Mouse (Mus musculus): ENCODE data around the gene Tlcd1.
A peak's percentile ranks its signal among the peaks of the same experiment; 100 is the strongest.
"Not testable (repeated sequence)": the region's sequence is repeated elsewhere in the genome, so short reads cannot be mapped to it uniquely, and the experiment has no call there.

The Tlcd1 gene

DNA sequence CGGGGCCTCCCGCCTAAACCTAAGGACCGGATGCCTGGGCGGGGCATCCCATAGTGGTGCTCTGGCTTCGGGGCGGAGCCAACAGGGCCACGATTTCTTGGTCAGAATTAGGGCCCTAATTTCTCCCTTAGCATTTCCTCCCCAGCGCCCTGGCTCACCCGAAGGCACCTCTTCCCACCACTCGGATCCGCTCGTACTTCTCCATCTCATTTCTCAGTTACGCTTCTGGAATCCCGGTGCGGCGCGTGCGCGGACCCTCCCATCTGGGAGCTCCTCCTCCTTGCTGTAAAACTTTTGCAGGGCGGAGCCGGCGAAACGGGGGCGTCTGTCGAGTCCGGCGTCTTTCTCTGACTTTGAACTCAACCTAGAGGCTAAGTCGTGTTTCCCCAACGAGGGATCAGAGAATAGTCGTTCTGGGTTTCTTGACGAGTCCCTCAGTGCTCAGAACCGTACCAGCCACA lies at the start of gene Tlcd1, which contains the start of gene Nek8:
Gene Tlcd1, plus strand, starts transcription at position 310 of the 461 bp plus-strand sequence.
Gene Nek8, minus strand, starts transcription at position 274 of the 461 bp plus-strand sequence.
- DNase-seq = peak; percentile 85

DNA sequence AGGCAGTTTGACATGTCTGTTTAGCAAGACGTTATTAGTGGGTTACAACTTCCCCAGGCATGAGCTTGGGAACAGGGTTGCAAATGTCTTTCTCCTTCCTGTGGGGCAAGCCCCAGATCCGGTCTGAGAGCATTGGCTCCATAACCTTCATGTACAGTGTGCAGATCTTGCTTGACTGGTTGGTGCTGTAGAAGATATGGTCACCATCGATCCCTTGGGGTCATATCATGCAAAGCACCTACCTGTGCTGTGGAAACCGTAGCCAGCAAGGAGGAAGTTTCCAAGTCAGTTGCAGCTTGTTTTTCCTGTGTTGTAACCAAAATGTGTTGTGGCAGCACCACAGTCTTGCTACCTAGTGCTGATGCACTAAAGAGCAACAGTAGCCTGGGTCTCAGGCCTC lies 49.8 kb upstream of the Tlcd1 start:
- DNase-seq = no peak

DNA sequence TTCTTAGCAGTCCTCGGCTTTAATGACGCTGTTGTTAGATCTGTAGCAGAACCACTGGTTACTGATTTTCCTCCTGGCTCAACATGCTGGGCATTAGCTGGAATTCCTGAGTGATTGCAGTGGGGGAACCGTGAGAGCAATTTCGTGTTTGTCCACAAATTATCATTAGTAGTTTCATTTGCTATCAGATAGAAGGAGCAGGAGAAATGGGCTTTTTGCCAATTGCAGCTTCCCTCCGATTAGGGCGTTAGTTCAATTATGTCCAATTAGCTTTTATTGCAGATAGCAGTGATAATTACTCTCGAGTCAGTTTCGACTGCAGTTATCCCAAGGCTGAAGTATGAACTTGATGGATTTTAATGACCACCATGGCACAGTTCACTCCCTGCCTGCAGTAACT lies 47.1 kb upstream of the Tlcd1 start:
- no peak for DNase-seq

- DNase-seq = no peak
Observed at GRCm38 (mm10) chr11:78133915-78134314, 42.6 kb upstream of the Tlcd1 start.

DNA sequence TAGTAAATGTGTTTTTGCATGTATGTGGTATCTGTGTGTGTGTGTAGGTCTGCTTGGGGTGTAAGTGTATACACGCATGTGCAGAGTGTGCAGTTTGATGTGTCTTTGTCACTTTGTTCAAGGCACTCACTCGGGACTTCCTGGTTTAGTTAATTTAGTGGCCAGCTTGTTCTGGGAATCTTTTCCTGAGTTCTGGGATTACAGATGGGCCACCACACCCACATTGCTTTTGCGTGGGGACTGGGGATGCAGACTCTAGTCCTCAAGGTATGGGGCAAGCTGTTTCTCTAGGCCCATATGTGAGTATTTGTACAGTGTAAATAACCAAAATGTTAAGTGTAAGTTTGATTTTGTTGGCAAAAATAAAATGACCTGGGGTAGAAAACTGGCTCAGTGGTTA lies 42.2 kb upstream of the Tlcd1 start:
- DNase-seq = no peak

DNA sequence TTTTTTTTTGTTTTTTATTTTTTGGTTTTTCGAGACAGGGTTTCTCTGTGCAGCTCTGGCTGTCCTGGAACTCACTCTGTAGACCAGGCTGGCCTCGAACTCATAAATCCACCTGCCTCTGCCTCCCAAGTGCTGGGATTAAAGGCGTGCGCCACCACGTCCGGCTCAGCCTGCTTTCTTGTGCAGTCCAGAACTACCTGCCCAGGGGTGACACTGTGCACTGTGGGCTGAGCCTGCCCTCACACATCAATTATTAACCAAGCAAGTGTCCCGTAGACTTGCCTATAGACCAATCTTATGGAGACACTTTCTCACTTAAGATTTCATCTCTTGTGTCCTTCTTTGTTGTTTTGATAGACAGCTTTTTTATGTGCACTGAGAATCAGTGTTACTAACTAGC lies 41.2 kb upstream of the Tlcd1 start:
- not testable (repeated sequence) for DNase-seq

GRCm38 (mm10) chr11:78136132-78136531 lies 40.4 kb upstream of the Tlcd1 start:
- DNase-seq = no peak

- DNase-seq = no peak
Observed at GRCm38 (mm10) chr11:78137584-78137983, 38.9 kb upstream of the Tlcd1 start.

- no peak for DNase-seq
Observed at GRCm38 (mm10) chr11:78138023-78138422, 38.5 kb upstream of the Tlcd1 start.

- DNase-seq = no peak
Observed at GRCm38 (mm10) chr11:78140665-78141064, 35.8 kb upstream of the Tlcd1 start.

- no peak for DNase-seq
Observed at GRCm38 (mm10) chr11:78143520-78143919, 33.0 kb upstream of the Tlcd1 start.

GRCm38 (mm10) chr11:78146168-78146567 lies 30.3 kb upstream of the Tlcd1 start:
- no peak for DNase-seq

- no peak for DNase-seq
Observed at GRCm38 (mm10) chr11:78146707-78147543, 29.6 kb upstream of the Tlcd1 start.

- DNase-seq = no peak
Observed at GRCm38 (mm10) chr11:78151161-78151560, 25.4 kb upstream of the Tlcd1 start.

DNA sequence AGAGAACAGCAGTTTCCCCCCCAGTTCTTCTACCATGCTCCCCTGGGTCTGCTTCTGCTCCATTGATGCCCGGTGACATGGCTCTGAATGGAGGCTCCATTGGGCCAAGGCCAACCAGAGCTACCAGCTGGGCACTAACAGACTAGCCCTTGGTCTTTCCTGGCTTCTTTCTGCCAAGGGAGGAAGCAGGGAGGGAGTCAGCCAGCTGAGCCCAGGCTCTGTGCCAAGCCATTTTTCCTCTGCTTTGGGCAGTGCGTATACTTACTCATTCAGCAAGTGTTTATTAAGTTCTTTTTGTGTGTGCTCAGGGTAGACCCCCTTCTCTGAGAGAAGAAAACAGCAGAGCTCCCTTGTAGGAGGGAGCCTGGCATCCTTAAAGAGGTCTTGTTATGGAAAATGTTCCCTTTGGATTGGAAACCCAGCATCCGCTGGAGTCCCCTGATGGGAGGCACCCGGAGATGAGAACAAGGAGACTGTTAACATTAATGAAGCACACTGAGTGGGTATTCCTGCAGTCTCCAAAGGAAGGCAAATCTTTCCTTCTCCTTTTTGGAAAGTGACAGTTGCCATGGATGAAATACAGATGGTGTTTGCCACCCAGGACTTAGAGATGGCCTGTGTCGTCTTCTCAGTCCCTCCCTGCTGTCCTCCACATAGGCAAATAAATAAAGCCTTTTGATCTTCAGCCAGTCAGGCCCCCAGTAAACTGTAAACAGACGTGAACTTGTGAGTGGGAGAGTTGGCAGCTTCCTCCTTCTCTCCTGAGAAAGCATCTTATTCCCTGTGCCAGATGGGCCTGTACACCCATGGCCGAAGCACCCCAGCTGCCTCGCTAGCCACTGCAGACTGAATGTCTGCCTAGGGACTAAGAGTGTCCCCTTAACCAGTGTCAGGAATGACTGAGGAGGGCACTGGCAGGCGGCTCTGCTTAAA lies 23.9 kb upstream of the Tlcd1 start:
- peak; percentile 90 for DNase-seq

DNA sequence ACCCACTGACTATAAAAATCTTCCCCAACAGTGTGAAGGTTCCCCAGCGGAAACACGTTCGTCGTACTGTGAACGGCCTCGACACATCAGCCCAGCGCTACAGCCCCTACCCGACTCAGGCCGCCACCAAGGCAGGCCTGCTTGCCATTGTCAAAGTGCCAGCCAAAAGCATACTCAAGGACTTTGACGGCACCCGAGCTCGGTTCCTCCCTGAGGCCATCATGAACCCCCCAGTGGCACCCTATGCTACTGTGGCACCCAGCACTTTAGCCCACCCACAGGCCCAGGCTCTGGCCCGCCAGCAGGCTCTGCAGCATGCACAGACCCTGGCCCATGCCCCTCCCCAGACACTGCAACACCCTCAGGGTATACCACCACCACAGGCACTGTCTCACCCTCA lies 22.7 kb upstream of the Tlcd1 start:
- no peak for DNase-seq

DNA sequence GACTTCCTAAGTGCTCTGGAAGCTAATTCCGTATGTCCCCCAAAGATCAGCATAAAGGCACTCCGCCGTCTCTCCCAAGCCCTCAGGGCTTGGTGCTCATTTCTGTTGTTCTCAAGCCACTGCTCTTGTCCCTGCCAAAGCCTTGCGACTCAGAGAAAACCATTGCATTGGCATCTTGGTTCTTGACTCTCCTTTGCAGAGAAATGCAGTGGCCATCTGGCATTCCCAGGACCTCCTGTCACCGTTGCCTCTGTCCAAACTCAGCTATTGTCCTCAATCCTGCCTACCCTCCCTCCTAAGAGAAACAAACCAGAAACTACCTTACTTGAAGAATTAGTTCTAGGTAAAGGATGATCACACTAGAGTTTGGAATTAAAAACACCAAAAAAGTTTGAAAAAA lies 20.8 kb upstream of the Tlcd1 start:
- no peak for DNase-seq

DNA sequence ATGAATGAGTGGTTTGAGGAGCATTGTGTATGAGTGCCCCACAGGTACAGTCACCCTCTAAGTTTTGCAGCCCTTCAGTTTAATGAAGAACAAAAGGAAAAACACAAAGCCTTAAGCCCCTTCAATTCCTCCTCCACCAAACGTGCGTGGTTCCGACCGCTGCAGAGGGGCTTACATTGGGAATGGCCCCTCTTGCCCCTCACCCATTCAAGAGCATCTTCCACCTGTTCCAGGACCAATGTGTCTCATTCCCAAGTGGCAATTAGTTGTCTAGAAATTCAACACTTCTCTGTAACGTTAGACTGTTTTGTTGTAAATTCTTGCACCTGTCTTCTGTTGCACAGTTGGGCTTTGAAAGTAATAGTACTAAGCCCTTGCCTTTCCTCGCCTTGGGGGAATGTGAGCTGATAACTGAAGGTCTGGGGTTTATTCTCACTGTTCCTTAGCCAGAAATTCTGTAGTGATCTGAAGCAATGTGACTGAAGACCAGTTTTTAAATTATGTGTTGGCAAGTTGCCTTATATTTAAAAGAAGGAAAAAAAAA lies 20.3 kb upstream of the Tlcd1 start:
- DNase-seq = no peak

- DNase-seq = peak; percentile 91
Observed at GRCm38 (mm10) chr11:78159096-78159495, 17.4 kb upstream of the Tlcd1 start.

- DNase-seq = no peak
Observed at GRCm38 (mm10) chr11:78159557-78159956, 17.0 kb upstream of the Tlcd1 start.

DNA sequence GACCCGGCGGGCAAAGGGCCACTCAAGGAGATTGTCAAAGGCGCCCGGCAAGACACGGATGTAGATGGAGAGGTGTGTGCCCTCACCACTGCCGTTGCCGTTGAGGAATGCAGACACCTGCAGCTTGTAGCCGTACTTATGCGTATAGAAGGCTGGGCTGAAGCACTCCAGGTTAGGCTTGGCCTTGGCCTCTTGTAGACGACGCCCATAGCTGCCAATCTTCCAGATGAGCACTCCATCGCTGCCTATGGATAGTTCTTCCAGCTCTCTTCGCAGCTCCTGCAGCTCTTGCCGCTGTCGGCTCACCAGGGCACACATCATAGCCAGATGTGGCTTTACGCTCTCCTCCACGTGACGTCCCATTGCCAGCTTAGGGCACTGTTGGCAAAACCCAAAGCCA lies 16.3 kb upstream of the Tlcd1 start:
- no peak for DNase-seq

DNA sequence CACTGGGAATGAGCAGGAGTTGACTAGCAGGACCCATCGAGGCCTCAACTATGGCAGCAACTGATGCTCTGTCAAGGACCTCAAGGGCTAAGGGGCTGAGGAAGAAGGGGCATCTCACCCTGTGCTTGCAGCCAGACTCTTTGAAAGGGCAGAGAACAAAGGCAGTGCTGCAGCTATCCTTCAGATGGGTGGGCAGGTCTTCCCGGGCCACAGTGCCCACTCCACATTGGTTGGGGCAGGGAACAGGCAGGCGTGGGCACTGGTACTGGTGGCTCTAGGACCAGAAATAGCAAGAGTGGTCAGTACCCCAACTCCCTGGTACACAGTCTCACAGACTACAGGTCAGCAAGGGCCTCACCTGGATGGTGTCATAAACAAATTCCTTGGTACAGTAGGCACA lies 15.8 kb upstream of the Tlcd1 start:
- no peak for DNase-seq

GRCm38 (mm10) chr11:78161169-78161568 lies 15.3 kb upstream of the Tlcd1 start:
- DNase-seq = no peak
